In the genomic region with DNA sequence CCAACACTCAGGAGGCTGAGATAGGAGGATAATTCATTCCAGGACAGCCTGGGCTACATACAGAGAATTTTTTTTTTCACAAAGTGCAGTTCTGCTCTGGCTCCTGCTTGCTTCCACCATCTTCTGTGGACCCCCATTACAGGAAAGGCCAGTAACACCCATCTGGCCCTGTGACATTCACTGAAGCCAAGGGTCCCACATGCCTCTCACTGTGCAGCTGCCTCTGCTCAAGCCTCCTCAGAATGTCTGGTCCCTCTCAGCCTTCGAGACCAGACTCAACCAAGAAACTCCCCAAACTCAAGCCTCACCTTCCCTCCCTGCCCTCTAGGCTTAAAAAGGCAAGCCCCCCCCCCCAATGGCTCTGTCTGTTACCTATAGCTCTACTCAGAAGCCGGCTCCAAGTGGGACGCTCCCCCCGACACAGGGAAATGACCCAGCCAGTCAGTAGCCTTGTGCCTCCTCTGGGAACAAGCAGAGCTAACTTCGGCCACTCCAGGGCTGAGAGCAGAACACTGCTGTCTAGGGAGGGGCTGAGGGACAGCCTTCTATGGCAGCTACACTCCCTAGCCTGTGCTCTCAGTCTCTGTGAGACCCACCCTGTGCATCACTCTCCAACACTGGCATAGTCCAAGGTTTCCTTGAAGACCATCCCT, we compare ENCODE assay signal across 9 mouse cellular contexts. TPM values are rescaled to one million over a fixed set of nuclear protein-coding genes. Genes with fewer than 3 reads are reported as not detected.
DNase-seq lines count a peak whose midpoint lies in the region; ATAC-seq and TF ChIP-seq lines count a peak whose summit lies in the region.
"Had no signal": no experiment of that assay in that cellular context is flagged by ENCODE, and none has a peak within 500 bp of the region (broad histone marks: within the 10 kb centered on the region; RNA-seq: fewer than 3 reads in every experiment).

No protein-coding gene starts in this region.

- no peaks in the 10 kb centered on the region for H3K27me3 ChIP-seq in kidney, adult 2 months (replicated peaks; ENCODE audit: control insufficient read depth, insufficient read depth, low read length)
- H3K27me3 ChIP-seq in heart, embryonic 14.5 days (ENCODE audit: control insufficient read depth, insufficient read depth, low read length): peaks cover 3% of the 10 kb centered on the region
- peaks cover 7% of the 10 kb centered on the region for H3K27me3 ChIP-seq in limb, embryonic 12.5 days

- H3K4me3 ChIP-seq in kidney, adult 2 months (ENCODE audit: insufficient read depth, low read depth, low read length): peak overlapping the region; percentile 17
- peak overlapping the region; percentile 41 for H3K4me3 ChIP-seq in brown adipose tissue, adult 24 weeks (ENCODE audit: insufficient read depth, low read depth, low read length)
- no peak overlapping the region for H3K4me3 ChIP-seq in heart, embryonic 14.5 days (ENCODE audit: control insufficient read depth in 1 of 2, insufficient read depth in 1 of 2, low read depth in 1 of 2, low read length in 2 of 2)
- no peak overlapping the region for H3K4me3 ChIP-seq in limb, embryonic 12.5 days (replicated peaks)

- H3K9me3 ChIP-seq in heart, embryonic 14.5 days (ENCODE audit: control insufficient read depth, low read length): no peaks in the 10 kb centered on the region
- H3K9me3 ChIP-seq in limb, embryonic 12.5 days: no peaks in the 10 kb centered on the region

- peak overlapping the region; percentile 44 for H3K9ac ChIP-seq in heart, embryonic 14.5 days (ENCODE audit: low read length)
- no peak overlapping the region for H3K9ac ChIP-seq in limb, embryonic 12.5 days (replicated peaks)

- no peak for DNase-seq in kidney, adult 2 months
- no peak for DNase-seq in kidney, postnatal 14 days
- DNase-seq in layer of hippocampus, postnatal 25 days (ENCODE audit: extremely low spot score in 1 of 2, low spot score in 1 of 2): no peak
- no peak for DNase-seq in spleen, postnatal 10 days (ENCODE audit: low spot score in 2 of 2)
- no peak for DNase-seq in cerebellum, postnatal 25 days

- 74% methylated on average over 5 of the region's 5 CpGs for WGBS in kidney, adult 2 months
- 58% methylated on average over 5 of the region's 5 CpGs for WGBS in heart, embryonic 14.5 days
- WGBS in limb, embryonic 12.5 days: 70% methylated on average over 5 of the region's 5 CpGs

- peaks cover 7% of the 10 kb centered on the region; the same call in 1 of the 2 replicates for H3K4me1 ChIP-seq in kidney, adult 2 months (ENCODE audit: control insufficient read depth, insufficient read depth, low read length)
- H3K4me1 ChIP-seq in brown adipose tissue, adult 24 weeks (ENCODE audit: control insufficient read depth, insufficient read depth, insufficient read length, low read length): peaks cover 8% of the 10 kb centered on the region; the same call in 1 of the 2 replicates
- peaks cover 25 to 36% of the 10 kb centered on the region in 2 experiments for H3K4me1 ChIP-seq in heart, embryonic 14.5 days (ENCODE audit: control insufficient read depth in 2 of 2, insufficient read depth in 2 of 2, low read length in 2 of 2)
- peaks cover 75% of the 10 kb centered on the region for H3K4me1 ChIP-seq in limb, embryonic 12.5 days (replicated peaks)

- no peak for TF ChIP-seq CTCF in kidney, adult 2 months (conservative IDR thresholded peaks at IDR 0.05; ENCODE audit: insufficient read depth, insufficient read length, low read depth, low read length)

- no peak for TF ChIP-seq POLR2A in kidney, adult 2 months (IDR thresholded peaks at IDR 0.05; ENCODE audit: low read depth, low read length)

- peak overlapping the region; percentile 89 for H3K27ac ChIP-seq in kidney, adult 2 months (ENCODE audit: insufficient read depth, low read depth, low read length)
- peak overlapping the region; percentile 88 for H3K27ac ChIP-seq in brown adipose tissue, adult 24 weeks (replicated peaks; ENCODE audit: low read depth, low read length)
- peak overlapping the region; percentile 84 to 87 for H3K27ac ChIP-seq in heart, embryonic 14.5 days (replicated peaks in 1 of 2; ENCODE audit: control insufficient read depth in 1 of 2, insufficient read depth in 1 of 2, low read depth in 2 of 2, low read length in 2 of 2)
- H3K27ac ChIP-seq in limb, embryonic 12.5 days: peak overlapping the region; percentile 90

- no peak for ATAC-seq in heart, embryonic 14.5 days (ENCODE audit: insufficient number of reproducible peaks, insufficient read depth, low FRiP score, low read depth)
- no peak for ATAC-seq in limb, embryonic 12.5 days (ENCODE audit: insufficient number of reproducible peaks, insufficient read depth, low FRiP score, low TSS enrichment, low read depth)

- H3K4me2 ChIP-seq in heart, embryonic 14.5 days (ENCODE audit: low read length): peak overlapping the region; percentile 60
- H3K4me2 ChIP-seq in limb, embryonic 12.5 days: peak overlapping the region; percentile 13; the same call in 1 of the 2 replicates

- H3K36me3 ChIP-seq in kidney, adult 2 months (ENCODE audit: control insufficient read depth, insufficient read depth, low read length): no peaks in the 10 kb centered on the region
- H3K36me3 ChIP-seq in heart, embryonic 14.5 days (ENCODE audit: control insufficient read depth, insufficient read depth, low read length): no peaks in the 10 kb centered on the region; the same call in 1 of the 2 replicates
- no peaks in the 10 kb centered on the region for H3K36me3 ChIP-seq in limb, embryonic 12.5 days

RNA-seq across cellular contexts. Expression of a gene that starts 17.3 kb away (rescaled TPM):
- polyA plus RNA-seq in kidney, adult 2 months (2012; rRNA removed): 0.20 and 0.48 TPM in 2 replicates
- 0.38 TPM in 1 of 2 replicates, not detected in the other for polyA plus RNA-seq in brown adipose tissue, adult 24 weeks (2012; ENCODE audit: insufficient read depth, insufficient read length, missing spikeins)
- polyA plus RNA-seq in heart, embryonic 14.5 days (2014; fragmentation: Nextera tagmentation; extraction: Ambion mirVana): 0.12 and 0.32 TPM in 2 replicates
- polyA plus RNA-seq in limb, embryonic 12.5 days (2016; fragmentation: Nextera tagmentation; extraction: Ambion mirVana): 0.33 and 0.39 TPM in 2 replicates
- total RNA-seq in layer of hippocampus, postnatal 25 days (2021): 1 to 10 TPM in 1 of 2 experiments, under 1 TPM in 1; 0.44 to 1.2 TPM

RNA-seq across cellular contexts. Expression of a gene that starts 29.2 kb away (rescaled TPM):
- polyA plus RNA-seq in kidney, adult 2 months (2012; rRNA removed): 2.5 and 4.5 TPM in 2 replicates
- polyA plus RNA-seq in brown adipose tissue, adult 24 weeks (2012; ENCODE audit: insufficient read depth, insufficient read length, missing spikeins): not detected in 2 replicates
- polyA plus RNA-seq in heart, embryonic 14.5 days (2014; fragmentation: Nextera tagmentation; extraction: Ambion mirVana): 0.15 and 0.18 TPM in 2 replicates
- 1.5 and 5.1 TPM in 2 replicates for polyA plus RNA-seq in limb, embryonic 12.5 days (2016; fragmentation: Nextera tagmentation; extraction: Ambion mirVana)
- total RNA-seq in layer of hippocampus, postnatal 25 days (2021): under 1 TPM in 1 of 2 experiments, not detected in 1; 0.39 TPM
- total RNA-seq: common myeloid progenitor, adult 5-6 weeks had no signal

RNA-seq across cellular contexts. Expression of a gene that starts 31.0 kb away (rescaled TPM):
- 23.9 and 27.8 TPM in 2 replicates for polyA plus RNA-seq in kidney, adult 2 months (2012; rRNA removed)
- not detected in 2 replicates for polyA plus RNA-seq in brown adipose tissue, adult 24 weeks (2012; ENCODE audit: insufficient read depth, insufficient read length, missing spikeins)
- polyA plus RNA-seq in heart, embryonic 14.5 days (2014; fragmentation: Nextera tagmentation; extraction: Ambion mirVana): 0.08 TPM in 1 of 2 replicates, not detected in the other
- polyA plus RNA-seq in limb, embryonic 12.5 days (2016; fragmentation: Nextera tagmentation; extraction: Ambion mirVana): 0.40 and 0.44 TPM in 2 replicates
- total RNA-seq in layer of hippocampus, postnatal 25 days (2021): under 1 TPM; 0.09 to 0.10 TPM
- total RNA-seq: common myeloid progenitor, adult 5-6 weeks had no signal

RNA-seq across cellular contexts. Expression of a gene that starts 58.3 kb away (rescaled TPM):
- 60.5 and 71.0 TPM in 2 replicates for polyA plus RNA-seq in kidney, adult 2 months (2012; rRNA removed)
- 2.7 and 4.0 TPM in 2 replicates for polyA plus RNA-seq in brown adipose tissue, adult 24 weeks (2012; ENCODE audit: insufficient read depth, insufficient read length, missing spikeins)
- polyA plus RNA-seq in heart, embryonic 14.5 days (2014; fragmentation: Nextera tagmentation; extraction: Ambion mirVana): 16.2 and 17.0 TPM in 2 replicates
- polyA plus RNA-seq in limb, embryonic 12.5 days (2016; fragmentation: Nextera tagmentation; extraction: Ambion mirVana): 12.0 and 14.2 TPM in 2 replicates
- 10 to 100 TPM; 11.1 TPM for total RNA-seq in layer of hippocampus, postnatal 25 days (2021)

Comparison
In these comparisons a context has a peak if more than half of its experiments do, and no peak if none do; other contexts are left out.
1. H3K4me3 ChIP-seq: peak in kidney, adult 2 months (single experiment) and brown adipose tissue, adult 24 weeks (single experiment); none in heart, embryonic 14.5 days (0 of 2) and limb, embryonic 12.5 days (single experiment).
2. RNA of a gene that starts 31.0 kb away (polyA plus RNA-seq): 23.9 to 27.8 TPM in kidney, adult 2 months; 0.40 to 0.44 TPM in limb, embryonic 12.5 days, 0.08 TPM in heart, embryonic 14.5 days and not detected in brown adipose tissue, adult 24 weeks; every median in the first group is over 10 times any median in the second.
3. Peak in every context shown above with its lines, with median percentiles within 50 percentile points of each other: H3K27ac ChIP-seq.